Mouse (Mus musculus) ES-E14 (cell line): Measurements from ENCODE around the gene Tmem156.

Experiments used
- CHD2 ChIP-seq: IDR thresholded peaks from 2 replicates; pipeline ENCODE4 v1.6.1; 2014; ENCODE audit warnings: mild to moderate bottlenecking, low read depth, low read length, inconsistent platforms
- HCFC1 ChIP-seq: IDR thresholded peaks from 2 replicates; pipeline ENCODE4 v1.6.1; 2012; ENCODE audit warnings: low read length, inconsistent platforms, borderline replicate concordance; ENCODE audit not compliant: insufficient read depth
- MAFK ChIP-seq: IDR thresholded peaks from 2 replicates; pipeline ENCODE4 v1.6.1; 2014; ENCODE audit warnings: mild to moderate bottlenecking, low read depth, low read length, inconsistent platforms; ENCODE audit not compliant: insufficient read depth
- ZNF384 ChIP-seq: IDR thresholded peaks from 2 replicates; pipeline ENCODE4 v1.6.1; 2012; ENCODE audit warnings: low read depth, low read length, inconsistent platforms

DNA sequence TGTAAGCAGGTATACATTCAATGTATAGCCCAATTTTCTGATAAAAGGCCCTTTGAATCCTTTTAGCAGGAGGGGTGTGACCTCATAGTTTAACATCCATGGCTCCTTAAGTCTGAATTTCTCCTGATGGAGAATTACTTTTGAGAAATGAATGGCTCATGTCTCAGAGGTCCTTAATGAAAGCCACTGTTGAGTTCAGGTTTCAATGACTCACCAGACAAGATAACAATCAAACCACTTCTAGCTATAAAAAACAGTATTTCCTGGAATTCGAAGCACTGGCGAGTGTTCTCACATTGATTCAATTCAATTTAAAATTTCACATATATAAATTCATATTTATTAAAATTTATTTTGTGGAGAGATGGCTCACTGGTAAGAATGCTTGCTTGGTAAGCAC, 36.5 kb upstream of the Tmem156 start:
- TF ChIP-seq MAFK (no peak), ZNF384 (no peak), CHD2 (no peak), HCFC1 (no peak)
